Mouse (Mus musculus): ENCODE data around the gene Cic. TPM values are rescaled to one million over a fixed set of nuclear protein-coding genes. Genes with fewer than 3 reads are reported as not detected.
A peak's percentile ranks its signal among the peaks of the same experiment; 100 is the strongest.

The Cic gene
- polyA plus RNA-seq, 1 experiment from 2014 or later, result 38.7 TPM

DNA sequence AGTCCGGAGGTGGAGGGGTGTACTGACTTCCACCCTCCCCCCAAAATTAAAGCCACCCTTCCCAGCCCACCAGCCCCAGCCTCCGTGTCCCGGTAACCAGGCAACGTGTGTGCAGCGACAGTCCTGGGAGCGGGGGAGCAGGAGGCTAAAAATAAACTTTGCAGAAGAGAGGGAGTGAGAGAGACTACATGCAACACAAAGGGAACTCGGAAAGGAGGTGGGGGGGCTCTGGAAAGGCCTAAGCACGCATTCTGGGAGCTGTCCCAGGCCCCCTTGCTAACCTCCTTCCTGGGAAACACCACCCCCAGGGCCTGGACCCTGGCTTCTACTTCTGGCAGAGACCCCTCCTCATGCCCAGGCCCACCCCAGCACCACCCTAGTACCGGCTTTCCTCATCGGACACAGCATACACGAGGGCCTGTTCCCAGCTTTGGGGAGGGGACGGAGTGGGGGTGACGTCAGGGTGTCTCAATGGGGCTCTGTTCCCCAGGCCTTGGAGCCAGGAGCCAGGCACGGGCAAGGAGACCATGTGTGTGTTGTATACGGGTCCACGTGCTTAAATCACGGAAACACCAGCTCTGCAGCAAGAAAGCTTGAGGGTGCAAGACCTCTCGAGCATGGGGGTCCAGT is 19.4 kb upstream of the Cic start:
- Histone ChIP-seq H3K4me3 (ENCODE audit: low read depth, low read length) (peak overlapping the region; percentile 78), H3K27me3 (replicated peaks; ENCODE audit: control insufficient read depth, insufficient read depth, low read length) (no peaks in the 10 kb centered on the region), H3K4me1 (ENCODE audit: control insufficient read depth, insufficient read depth, low read length) (peaks cover 30% of the 10 kb centered on the region), H3K4me2 (ENCODE audit: low read length) (peak overlapping the region; percentile 98), H3K36me3 (ENCODE audit: control insufficient read depth, insufficient read depth, low read length) (peaks cover 23% of the 10 kb centered on the region), H3K9me3 (replicated peaks; ENCODE audit: control insufficient read depth, low read length) (no peaks in the 10 kb centered on the region), H3K9ac (ENCODE audit: low read length) (peak overlapping the region; percentile 79), H3K27ac (ENCODE audit: low read depth, low read length) (peak overlapping the region; percentile 94)
- under 1% methylated on average over 18 of the region's 18 CpGs for WGBS
- ATAC-seq (peak; percentile 43), DNase-seq (ENCODE audit: low spot score) (peak; percentile 79)

DNA sequence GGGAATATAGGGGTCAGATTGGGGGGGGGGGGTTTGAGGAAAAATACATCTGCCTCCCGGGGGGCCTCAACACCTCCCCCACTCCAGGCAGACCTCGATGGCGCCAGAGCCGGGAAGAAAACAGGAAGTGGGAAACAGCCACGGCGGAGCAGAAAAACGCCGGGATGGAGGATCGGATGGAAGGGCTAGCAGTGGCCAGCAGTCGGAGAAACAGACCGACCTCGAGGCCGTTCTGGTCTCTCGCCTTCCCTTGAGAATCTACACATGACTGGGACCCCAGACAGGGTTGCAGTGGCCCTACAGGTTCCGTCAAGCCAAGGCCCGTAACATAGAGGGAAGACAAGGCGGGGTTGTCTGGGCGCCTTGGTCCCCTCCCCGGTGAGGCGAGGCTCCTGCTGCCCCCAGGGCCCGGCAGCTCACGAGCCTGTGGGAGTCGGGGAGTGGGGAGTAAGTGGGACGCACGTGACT is 18.6 kb upstream of the Cic start:
- Histone ChIP-seq H3K27me3 (replicated peaks; ENCODE audit: control insufficient read depth, insufficient read depth, low read length) (no peaks in the 10 kb centered on the region), H3K4me1 (ENCODE audit: control insufficient read depth, insufficient read depth, low read length) (peaks cover 30% of the 10 kb centered on the region), H3K9ac (ENCODE audit: low read length) (peak overlapping the region; percentile 79), H3K36me3 (ENCODE audit: control insufficient read depth, insufficient read depth, low read length) (peaks cover 19% of the 10 kb centered on the region), H3K27ac (ENCODE audit: low read depth, low read length) (peak overlapping the region; percentile 94), H3K4me2 (ENCODE audit: low read length) (peak overlapping the region; percentile 98), H3K4me3 (ENCODE audit: low read depth, low read length) (peak overlapping the region; percentile 78), H3K9me3 (replicated peaks; ENCODE audit: control insufficient read depth, low read length) (no peaks in the 10 kb centered on the region)
- WGBS, result 1% methylated on average over 21 of the region's 25 CpGs
- no peak for DNase-seq (ENCODE audit: low spot score)
- no peak; the same call in 1 of the 2 replicates for ATAC-seq

DNA sequence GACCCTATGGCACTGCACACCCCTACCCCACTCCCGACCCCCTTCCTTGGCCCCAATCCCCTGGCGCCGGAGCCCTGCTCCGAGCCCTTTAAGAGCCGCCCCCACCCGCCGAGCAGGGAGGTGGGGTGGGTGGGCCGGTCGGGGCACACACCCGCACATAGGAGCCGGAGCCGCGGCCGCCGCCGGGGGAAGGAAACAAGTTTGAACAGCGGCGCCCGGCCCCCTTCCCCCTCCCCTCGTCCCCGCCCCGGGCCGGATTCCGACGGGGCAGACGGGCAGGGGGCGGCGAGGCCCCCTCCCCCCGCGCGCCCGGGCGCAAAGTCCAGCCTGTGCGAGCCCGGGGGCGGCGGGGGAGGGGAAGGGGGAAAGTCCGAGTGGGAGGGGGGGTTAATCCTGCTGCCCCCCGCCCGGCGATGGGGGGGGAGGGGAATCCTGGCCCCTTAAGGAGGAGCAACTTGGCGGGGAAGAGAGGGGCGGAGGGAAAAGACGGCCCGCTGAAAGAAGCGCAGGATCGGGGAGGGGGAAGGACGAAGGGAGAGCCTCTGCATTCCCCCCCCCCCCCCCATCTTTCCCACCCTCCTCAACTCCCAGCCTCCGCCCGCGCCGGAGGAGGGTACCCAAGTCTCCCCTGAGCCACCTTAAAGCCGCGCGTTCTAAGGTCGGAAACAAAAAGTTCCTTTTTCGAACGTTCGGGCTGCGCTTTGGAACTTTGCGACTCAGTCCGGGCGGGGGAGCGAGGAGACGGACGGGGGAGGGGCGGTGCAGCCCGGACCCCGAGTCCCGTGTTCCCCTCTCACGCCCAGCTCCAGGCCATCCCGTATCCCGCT is 18.0 kb upstream of the Cic start:
- peak overlapping the region; percentile 94 for H3K27ac ChIP-seq (ENCODE audit: low read depth, low read length)
- peak; percentile 80 for DNase-seq (ENCODE audit: low spot score)
- ATAC-seq, result peak; percentile 35
- H3K4me3 ChIP-seq (ENCODE audit: low read depth, low read length), result peak overlapping the region; percentile 78
- WGBS, result 2% methylated on average over 37 of the region's 73 CpGs
- peak overlapping the region; percentile 98 for H3K4me2 ChIP-seq (ENCODE audit: low read length)
- H3K36me3 ChIP-seq (ENCODE audit: control insufficient read depth, insufficient read depth, low read length), result peaks cover 15% of the 10 kb centered on the region
- peaks cover 30% of the 10 kb centered on the region for H3K4me1 ChIP-seq (ENCODE audit: control insufficient read depth, insufficient read depth, low read length)
- peak overlapping the region; percentile 79 for H3K9ac ChIP-seq (ENCODE audit: low read length)
- no peaks in the 10 kb centered on the region for H3K27me3 ChIP-seq (replicated peaks; ENCODE audit: control insufficient read depth, insufficient read depth, low read length)
- H3K9me3 ChIP-seq (replicated peaks; ENCODE audit: control insufficient read depth, low read length), result no peaks in the 10 kb centered on the region

DNA sequence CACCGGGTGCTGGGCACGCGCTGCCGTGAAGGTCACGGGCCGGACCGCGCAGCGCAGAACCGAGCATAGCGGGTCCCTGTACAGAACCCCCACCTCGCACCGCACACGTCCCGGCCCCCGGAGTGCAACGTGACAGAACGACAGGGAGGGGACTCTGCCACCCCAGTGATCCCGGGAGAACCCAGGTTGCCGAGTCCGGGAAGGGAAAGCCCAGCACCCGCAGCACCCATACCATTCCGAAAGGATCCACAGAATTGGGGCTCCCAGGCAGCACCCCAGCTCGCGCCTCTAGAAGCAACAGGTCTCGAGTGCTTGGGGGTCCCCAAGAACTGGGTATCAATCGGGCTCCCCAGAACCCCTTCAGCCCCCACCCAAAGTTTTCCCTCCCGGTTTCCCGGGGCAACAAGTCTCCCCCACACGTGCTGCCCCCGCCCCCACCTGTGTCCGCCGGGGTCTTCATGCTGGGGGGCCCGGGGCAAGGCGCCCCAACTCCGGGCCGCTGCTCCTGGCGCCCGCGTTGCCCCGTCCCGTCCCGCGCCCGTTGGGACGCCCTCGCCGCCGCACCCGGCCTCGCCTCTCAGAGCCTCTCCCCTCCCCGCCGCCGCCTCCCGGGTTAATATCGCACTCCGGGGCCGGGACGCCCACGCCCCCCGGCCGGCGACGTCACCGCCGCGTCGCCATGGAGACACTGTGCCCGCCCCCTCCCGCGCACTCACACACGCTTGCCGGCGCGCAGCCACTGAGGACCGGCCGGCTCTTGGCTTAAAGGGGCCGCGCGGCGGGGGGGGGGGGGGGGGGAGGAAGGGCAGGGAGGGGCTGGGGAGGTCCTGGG is 17.1 kb upstream of the Cic start, which contains the start of gene Erf:
TSS of gene Erf (minus strand) at position 621 of the 832 bp plus-strand sequence.
- 1% methylated on average over 75 of the region's 81 CpGs for WGBS
- Histone ChIP-seq H3K27me3 (replicated peaks; ENCODE audit: control insufficient read depth, insufficient read depth, low read length) (no peaks in the 10 kb centered on the region), H3K36me3 (ENCODE audit: control insufficient read depth, insufficient read depth, low read length) (peaks cover 7% of the 10 kb centered on the region), H3K4me3 (ENCODE audit: low read depth, low read length) (peak within 1 kb of the TSS; percentile 78), H3K4me2 (ENCODE audit: low read length) (peak within 1 kb of the TSS; percentile 98), H3K9ac (ENCODE audit: low read length) (peak within 1 kb of the TSS; percentile 79), H3K27ac (ENCODE audit: low read depth, low read length) (peak within 1 kb of the TSS; percentile 94), H3K9me3 (replicated peaks; ENCODE audit: control insufficient read depth, low read length) (no peaks in the 10 kb centered on the region), H3K4me1 (ENCODE audit: control insufficient read depth, insufficient read depth, low read length) (peaks cover 30% of the 10 kb centered on the region)
- DNase-seq (ENCODE audit: low spot score), result peak; percentile 90
- peak; percentile 79 for ATAC-seq

DNA sequence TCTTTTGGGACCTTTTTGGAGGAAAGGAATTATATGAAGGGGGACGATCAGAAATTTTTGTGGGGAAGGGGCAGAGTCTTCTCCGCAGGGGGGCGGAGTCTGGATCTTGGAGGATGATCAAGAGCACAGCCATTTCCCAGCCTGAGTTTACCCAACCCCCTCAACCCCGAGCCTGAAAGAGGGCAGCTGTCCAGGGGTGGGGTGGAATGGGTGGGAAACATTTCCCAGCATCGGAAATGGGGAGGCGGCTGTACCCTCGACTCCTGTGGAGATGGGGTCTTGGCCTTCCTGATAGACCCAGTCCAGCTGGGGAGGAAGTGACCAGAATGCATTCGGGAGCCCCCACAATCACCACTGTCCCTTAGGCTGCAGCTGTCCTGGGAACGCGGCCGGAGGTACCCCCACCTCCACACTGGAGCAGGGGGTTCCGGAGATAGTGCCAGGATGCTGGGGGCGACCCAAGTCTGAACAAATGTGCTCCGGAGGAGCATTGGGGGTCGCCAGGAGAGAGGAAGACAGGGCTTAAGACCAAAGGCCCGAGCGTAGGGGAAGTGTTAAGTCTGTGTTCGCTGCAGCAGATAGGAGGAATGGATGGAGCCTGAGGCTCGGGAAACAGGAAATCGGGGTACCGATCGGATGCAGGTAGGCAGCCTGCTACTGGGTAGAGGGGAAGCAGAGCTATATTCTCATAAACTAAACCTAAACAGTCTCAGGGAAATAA is 16.3 kb upstream of the Cic start:
- Histone ChIP-seq H3K9ac (ENCODE audit: low read length) (peak overlapping the region; percentile 79), H3K4me3 (ENCODE audit: low read depth, low read length) (peak overlapping the region; percentile 78), H3K36me3 (ENCODE audit: control insufficient read depth, insufficient read depth, low read length) (no peaks in the 10 kb centered on the region), H3K4me2 (ENCODE audit: low read length) (peak overlapping the region; percentile 98), H3K27me3 (replicated peaks; ENCODE audit: control insufficient read depth, insufficient read depth, low read length) (no peaks in the 10 kb centered on the region), H3K9me3 (replicated peaks; ENCODE audit: control insufficient read depth, low read length) (no peaks in the 10 kb centered on the region), H3K27ac (ENCODE audit: low read depth, low read length) (peak overlapping the region; percentile 78), H3K4me1 (ENCODE audit: control insufficient read depth, insufficient read depth, low read length) (peaks cover 23% of the 10 kb centered on the region)
- DNase-seq (ENCODE audit: low spot score), result peak; percentile 66
- WGBS, result 1% methylated on average over 22 of the region's 22 CpGs
- ATAC-seq, result no peak; the same call in 1 of the 2 replicates

DNA sequence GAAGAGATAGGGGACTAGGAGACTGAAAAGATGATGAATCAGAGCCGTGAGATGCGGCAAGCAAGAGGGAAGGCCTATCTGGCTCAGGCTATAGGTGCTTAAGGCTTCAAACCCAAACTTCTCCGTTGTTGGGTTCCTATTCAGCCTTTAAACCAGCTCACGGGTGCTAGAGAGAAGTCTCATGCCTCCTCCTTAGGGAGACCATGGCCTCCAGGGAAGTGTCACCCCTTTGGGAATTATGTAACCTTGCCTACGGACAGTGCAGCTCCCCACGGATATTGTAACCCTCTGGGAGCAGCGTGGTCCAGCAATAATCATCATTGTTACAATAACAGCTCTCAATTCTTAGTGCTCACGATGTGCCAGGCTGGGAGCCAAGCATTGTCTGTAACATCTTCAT is 15.7 kb upstream of the Cic start:
- no peak for ATAC-seq

DNA sequence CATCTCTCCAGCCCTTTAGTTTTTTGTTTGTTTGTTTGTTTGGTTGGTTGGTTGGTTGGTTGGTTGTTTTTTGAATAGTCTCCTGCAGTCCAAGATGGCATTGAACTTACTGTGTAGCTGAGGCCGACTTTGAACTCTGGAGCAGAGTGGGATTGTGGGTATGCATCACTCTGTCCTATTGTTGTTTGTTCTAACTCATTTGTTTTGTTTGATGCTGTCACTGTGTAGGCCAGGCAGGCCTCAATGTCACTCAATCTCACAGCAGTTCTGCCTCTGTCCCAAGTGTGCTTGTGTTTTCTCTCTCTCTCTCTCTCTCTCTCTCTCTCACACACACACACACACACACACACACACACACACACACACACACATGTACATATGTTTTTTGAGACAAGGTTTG is 5.6 kb upstream of the Cic start:
- DNase-seq (ENCODE audit: low spot score) (no peak), ATAC-seq (no peak)
- WGBS, result 62% methylated on average over 1 of the region's 1 CpGs
- H3K27ac ChIP-seq (ENCODE audit: low read depth, low read length), result no peak overlapping the region
- H3K9ac ChIP-seq (ENCODE audit: low read length), result no peak overlapping the region
- H3K4me3 ChIP-seq (ENCODE audit: low read depth, low read length), result no peak overlapping the region
- H3K4me1 ChIP-seq (ENCODE audit: control insufficient read depth, insufficient read depth, low read length), result peaks cover 2% of the 10 kb centered on the region
- no peaks in the 10 kb centered on the region for H3K36me3 ChIP-seq (ENCODE audit: control insufficient read depth, insufficient read depth, low read length)
- H3K9me3 ChIP-seq (replicated peaks; ENCODE audit: control insufficient read depth, low read length), result no peaks in the 10 kb centered on the region
- H3K27me3 ChIP-seq (replicated peaks; ENCODE audit: control insufficient read depth, insufficient read depth, low read length), result no peaks in the 10 kb centered on the region
- no peak overlapping the region for H3K4me2 ChIP-seq (ENCODE audit: low read length)

More for the DNA sequence above, 15.7 kb upstream of the Cic start:
- peaks cover 18% of the 10 kb centered on the region for H3K4me1 ChIP-seq (ENCODE audit: control insufficient read depth, insufficient read depth, low read length)
- peak overlapping the region; percentile 78 for H3K27ac ChIP-seq (ENCODE audit: low read depth, low read length)
- peak overlapping the region; percentile 79 for H3K9ac ChIP-seq (ENCODE audit: low read length)
- peak overlapping the region; percentile 78 for H3K4me3 ChIP-seq (ENCODE audit: low read depth, low read length)
- no peaks in the 10 kb centered on the region for H3K9me3 ChIP-seq (replicated peaks; ENCODE audit: control insufficient read depth, low read length)
- no peaks in the 10 kb centered on the region for H3K36me3 ChIP-seq (ENCODE audit: control insufficient read depth, insufficient read depth, low read length)
- DNase-seq (ENCODE audit: low spot score), result no peak
- H3K27me3 ChIP-seq (replicated peaks; ENCODE audit: control insufficient read depth, insufficient read depth, low read length), result no peaks in the 10 kb centered on the region
- H3K4me2 ChIP-seq (ENCODE audit: low read length), result peak overlapping the region; percentile 98
- WGBS, result 18% methylated on average over 8 of the region's 8 CpGs

Data from forebrain, embryonic 14.5 days (tissue).